Comparison of ENCODE assay signal across 1 mouse cellular context in the genomic region with DNA sequence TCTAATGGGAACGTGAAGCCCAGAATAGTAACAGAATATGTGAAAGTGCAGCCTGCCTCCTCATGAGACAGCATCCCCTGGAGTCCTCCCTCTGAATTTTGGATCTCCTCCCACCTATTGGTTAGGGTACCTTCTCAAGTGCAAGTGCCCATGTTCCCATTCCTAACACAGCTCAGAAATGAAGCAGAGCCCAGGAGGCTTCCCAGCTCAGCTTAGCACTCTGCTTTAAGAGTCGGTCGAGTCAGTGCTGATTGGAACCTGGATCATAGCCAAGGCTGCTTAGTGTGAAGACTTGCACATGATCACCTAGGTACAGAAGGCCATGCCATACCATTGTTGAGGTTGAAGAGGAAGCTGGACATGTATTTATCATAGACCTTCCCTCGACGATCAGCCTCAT.
TF ChIP-seq lines count a peak whose summit lies in the region.

No protein-coding gene starts in this region.

TF ChIP-seq in MEL, 35 proteins besides CTCF, POLR2A, EP300 and RAD21 (continued from another document):
- no peak for TF ChIP-seq ELF1 (IDR thresholded peaks at IDR 0.05; ENCODE audit: low read depth, low read length)
- no peak for TF ChIP-seq TCF12 (IDR thresholded peaks at IDR 0.05; ENCODE audit: low read depth, low read length)
TF ChIP-seq in MEL: peak in this region for 0.
